Mouse (Mus musculus) B cell, adult 2 months (primary cell): ENCODE measurements around the gene Pitpnc1.

ENCODE experiments used
- DNase-seq, 2 experiments: peaks; one replicate each; pipeline ENCODE4 v3.0.0; 2022

The Pitpnc1 gene

GRCm38 (mm10) chr11:107322226-107322625 is 148.3 kb downstream of the Pitpnc1 start:
- no peak for DNase-seq

GRCm38 (mm10) chr11:107321819-107322218 is 148.7 kb downstream of the Pitpnc1 start:
- DNase-seq = no peak

- DNase-seq = no peak
Measured at GRCm38 (mm10) chr11:107319861-107320260, 150.6 kb downstream of the Pitpnc1 start.

- DNase-seq = no peak
Measured at GRCm38 (mm10) chr11:107317653-107318281, 152.7 kb downstream of the Pitpnc1 start.

- DNase-seq = no peak
Measured at GRCm38 (mm10) chr11:107315475-107315874, 155.0 kb downstream of the Pitpnc1 start.

GRCm38 (mm10) chr11:107310338-107311121 is 160.0 kb downstream of the Pitpnc1 start:
- DNase-seq = no peak

GRCm38 (mm10) chr11:107306170-107306569 is 164.3 kb downstream of the Pitpnc1 start:
- no peak for DNase-seq

GRCm38 (mm10) chr11:107302141-107302540 is 168.4 kb downstream of the Pitpnc1 start:
- DNase-seq = peak; percentile 8 to 13

- DNase-seq = no peak
Measured at GRCm38 (mm10) chr11:107300235-107300634, 170.3 kb downstream of the Pitpnc1 start.

GRCm38 (mm10) chr11:107299511-107300120 is 170.9 kb downstream of the Pitpnc1 start:
- no peak for DNase-seq

GRCm38 (mm10) chr11:107296176-107296575 is 174.3 kb downstream of the Pitpnc1 start:
- DNase-seq = no peak

- DNase-seq = no peak
Measured at GRCm38 (mm10) chr11:107292036-107292435, 178.5 kb downstream of the Pitpnc1 start.

- no peak for DNase-seq
Measured at GRCm38 (mm10) chr11:107288186-107288563, 182.3 kb downstream of the Pitpnc1 start.

GRCm38 (mm10) chr11:107287215-107288185 is 183.0 kb downstream of the Pitpnc1 start:
- no peak for DNase-seq

- DNase-seq = no peak
Measured at GRCm38 (mm10) chr11:107285731-107286130, 184.8 kb downstream of the Pitpnc1 start.

- DNase-seq = no peak
Measured at GRCm38 (mm10) chr11:107283632-107284031, 186.9 kb downstream of the Pitpnc1 start.

GRCm38 (mm10) chr11:107282481-107282880 is 188.0 kb downstream of the Pitpnc1 start:
- DNase-seq = no peak

- no peak for DNase-seq
Measured at GRCm38 (mm10) chr11:107279258-107279657, 191.2 kb downstream of the Pitpnc1 start.

GRCm38 (mm10) chr11:107276898-107277297 is 193.6 kb downstream of the Pitpnc1 start:
- DNase-seq = no peak

- no peak for DNase-seq
Measured at GRCm38 (mm10) chr11:107276337-107276736, 194.2 kb downstream of the Pitpnc1 start.

GRCm38 (mm10) chr11:107275902-107276301 is 194.6 kb downstream of the Pitpnc1 start:
- peak; percentile 32 to 43 for DNase-seq

GRCm38 (mm10) chr11:107274206-107274605 is 196.3 kb downstream of the Pitpnc1 start:
- no peak for DNase-seq
